Mouse (Mus musculus): ENCODE measurements around the gene Lcn10.
"Not testable (repeated sequence)": the region's sequence is repeated elsewhere in the genome, so short reads cannot be mapped to it uniquely, and the experiment has no call there.

Gene Lcn10

GRCm38 (mm10) chr2:25682426-25682825 is at the start of gene Lcn10:
Lcn10 (plus strand) TSS chr2:25682726.
- DNase-seq (ENCODE audit: low read depth, low spot score) = no peak

GRCm38 (mm10) chr2:25633616-25634015 is 48.9 kb upstream of the Lcn10 start:
- DNase-seq (ENCODE audit: low read depth, low spot score) = no peak

- no peak for DNase-seq (ENCODE audit: low read depth, low spot score)
Measured at GRCm38 (mm10) chr2:25634046-25634445, 48.5 kb upstream of the Lcn10 start.

GRCm38 (mm10) chr2:25639890-25640289 is 42.6 kb upstream of the Lcn10 start:
- peak; percentile 66 for DNase-seq (ENCODE audit: low read depth, low spot score)

GRCm38 (mm10) chr2:25652902-25653301 is 29.6 kb upstream of the Lcn10 start, which contains the start of gene Lcn8:
Lcn8 (plus strand) TSS chr2:25653120.
- DNase-seq (ENCODE audit: low read depth, low spot score) = no peak

GRCm38 (mm10) chr2:25654502-25654901 is 28.0 kb upstream of the Lcn10 start:
- peak; percentile 22 for DNase-seq (ENCODE audit: low read depth, low spot score)

GRCm38 (mm10) chr2:25656691-25657090 is 25.8 kb upstream of the Lcn10 start:
- DNase-seq (ENCODE audit: low read depth, low spot score) = no peak

- no peak for DNase-seq (ENCODE audit: low read depth, low spot score)
Measured at GRCm38 (mm10) chr2:25657246-25657645, 25.3 kb upstream of the Lcn10 start.

GRCm38 (mm10) chr2:25657652-25658051 is 24.9 kb upstream of the Lcn10 start, which contains the start of gene Lcn5:
Lcn5 (plus strand) TSS chr2:25657952.
- no peak for DNase-seq (ENCODE audit: low read depth, low spot score)

- no peak for DNase-seq (ENCODE audit: low read depth, low spot score)
Measured at GRCm38 (mm10) chr2:25660279-25660678, 22.2 kb upstream of the Lcn10 start.

- DNase-seq (ENCODE audit: low read depth, low spot score) = no peak
Measured at GRCm38 (mm10) chr2:25661245-25661970, 21.1 kb upstream of the Lcn10 start.

- peak; percentile 35 for DNase-seq (ENCODE audit: low read depth, low spot score)
Measured at GRCm38 (mm10) chr2:25663511-25663910, 19.0 kb upstream of the Lcn10 start.

- no peak for DNase-seq (ENCODE audit: low read depth, low spot score)
Measured at GRCm38 (mm10) chr2:25664125-25664524, 18.4 kb upstream of the Lcn10 start.

GRCm38 (mm10) chr2:25666516-25666915 is 16.0 kb upstream of the Lcn10 start:
- DNase-seq (ENCODE audit: low read depth, low spot score) = no peak

- DNase-seq (ENCODE audit: low read depth, low spot score) = no peak
Measured at GRCm38 (mm10) chr2:25676486-25676885, 6.0 kb upstream of the Lcn10 start, which contains the start of gene Lcn6. Lcn6 (plus strand) TSS chr2:25676786.

GRCm38 (mm10) chr2:25679559-25679958 is 3.0 kb upstream of the Lcn10 start:
- DNase-seq (ENCODE audit: low read depth, low spot score) = no peak

- no peak for DNase-seq (ENCODE audit: low read depth, low spot score)
Measured at GRCm38 (mm10) chr2:25686941-25687340, 4.4 kb downstream of the Lcn10 start.

- peak; percentile 76 for DNase-seq (ENCODE audit: low read depth, low spot score)
Measured at GRCm38 (mm10) chr2:25694605-25695004, 12.1 kb downstream of the Lcn10 start.

- no peak for DNase-seq (ENCODE audit: low read depth, low spot score)
Measured at GRCm38 (mm10) chr2:25696951-25697350, 14.4 kb downstream of the Lcn10 start.

GRCm38 (mm10) chr2:25698696-25699095 is 16.2 kb downstream of the Lcn10 start:
- DNase-seq (ENCODE audit: low read depth, low spot score) = no peak

GRCm38 (mm10) chr2:25699743-25700142 is 17.2 kb downstream of the Lcn10 start, which contains the start of gene Obp2a:
Obp2a (plus strand) TSS chr2:25700043.
- DNase-seq (ENCODE audit: low read depth, low spot score) = not testable (repeated sequence)

GRCm38 (mm10) chr2:25701001-25701400 is 18.5 kb downstream of the Lcn10 start:
- DNase-seq (ENCODE audit: low read depth, low spot score) = no peak

GRCm38 (mm10) chr2:25703706-25704105 is 21.2 kb downstream of the Lcn10 start:
- no peak for DNase-seq (ENCODE audit: low read depth, low spot score)

Data from mesoderm, embryonic 11.5 days (tissue).